ENCODE assay signal across 18 mouse cellular contexts in genomic region chr8:99393908-99394307, GRCm38 (mm10). TPM values are rescaled to one million over a fixed set of nuclear protein-coding genes. Genes with fewer than 3 reads are reported as not detected.
A peak's percentile ranks its signal among the peaks of the same experiment; 100 is the strongest.
DNase-seq lines count a peak whose midpoint lies in the region; ATAC-seq lines count a peak whose summit lies in the region.
"Had no signal": no experiment of that assay in that cellular context is flagged by ENCODE, and none has a peak within 500 bp of the region (broad histone marks: within the 10 kb centered on the region; RNA-seq: fewer than 3 reads in every experiment).

No protein-coding gene starts in this region.

- 0 out of 2 replicates have a peak overlapping the region, but pooled peaks have one; percentile 50 for H3K27ac ChIP-seq in heart, embryonic 11.5 days (ENCODE audit: low read depth, low read length)
- H3K27ac ChIP-seq: kidney, embryonic 15.5 days; macrophage; midbrain, embryonic 13.5 days had no signal

- no peak for DNase-seq in heart, postnatal 14 days
- DNase-seq in left cerebral cortex, postnatal 4 days, result peak; percentile 61
- DNase-seq in left cerebral cortex, postnatal 25 days (ENCODE audit: low spot score in 2 of 2), result no peak
- peak; percentile 79 for DNase-seq in cerebellum, adult 9-11 months
- no peak for DNase-seq in lung, postnatal 14 days
- DNase-seq: adrenal gland, adult 2 months; B cell, adult 2 months; gastrocnemius, postnatal 25 days; heart, postnatal 36 days; lung, adult 2 months; thymus, postnatal 4 days had no signal

- 75% methylated on average over 4 of the region's 4 CpGs for WGBS in heart, embryonic 11.5 days (ENCODE audit: insufficient replicate concordance)

- no peaks in the 10 kb centered on the region for H3K9me3 ChIP-seq in heart, embryonic 11.5 days (replicated peaks; ENCODE audit: control insufficient read depth, low read length)
- H3K9me3 ChIP-seq: kidney, embryonic 15.5 days; midbrain, embryonic 13.5 days had no signal

- H3K4me2 ChIP-seq in heart, embryonic 11.5 days, result no peak overlapping the region
- H3K4me2 ChIP-seq: kidney, embryonic 15.5 days; midbrain, embryonic 13.5 days had no signal

- H3K4me3 ChIP-seq in heart, embryonic 11.5 days (ENCODE audit: low read depth, low read length), result no peak overlapping the region
- H3K4me3 ChIP-seq: kidney, embryonic 15.5 days; midbrain, embryonic 13.5 days had no signal

- no peak for ATAC-seq in heart, embryonic 11.5 days (replicated peaks; ENCODE audit: insufficient number of reproducible peaks, low FRiP score, low TSS enrichment)
- no peak for ATAC-seq in CD4-positive, CD25-positive, alpha-beta regulatory T cell, adult 4 months
- ATAC-seq: midbrain, embryonic 13.5 days had no signal

- no peaks in the 10 kb centered on the region for H3K27me3 ChIP-seq in heart, embryonic 11.5 days (ENCODE audit: control insufficient read depth, insufficient read depth, low read length)
- H3K27me3 ChIP-seq: kidney, embryonic 15.5 days; midbrain, embryonic 13.5 days had no signal

- intact Hi-C loops in heart, postnatal 14 days (cut with DNase I), result no loop called here
- intact Hi-C loops in left cerebral cortex, postnatal 4 days (cut with DNase I), result no loop called here
- intact Hi-C loops in left cerebral cortex, postnatal 25 days (cut with DNase I), result no loop called here

- H3K9ac ChIP-seq in heart, embryonic 11.5 days (ENCODE audit: low read depth, low read length), result no peak overlapping the region
- H3K9ac ChIP-seq: kidney, embryonic 15.5 days; midbrain, embryonic 13.5 days had no signal

- no peaks in the 10 kb centered on the region for H3K4me1 ChIP-seq in heart, embryonic 11.5 days (ENCODE audit: control insufficient read depth, insufficient read depth, low read length)
- H3K4me1 ChIP-seq: kidney, embryonic 15.5 days had no signal

- H3K36me3 ChIP-seq in heart, embryonic 11.5 days (ENCODE audit: control insufficient read depth, insufficient read depth, low read length), result no peaks in the 10 kb centered on the region
- H3K36me3 ChIP-seq: kidney, embryonic 15.5 days had no signal

RNA-seq across cellular contexts. Expression of gene Cdh8, which starts 22.4 kb away (rescaled TPM):
- 0.90 and 0.94 TPM in 2 replicates for polyA plus RNA-seq in heart, embryonic 11.5 days (2014; fragmentation: Nextera tagmentation; extraction: Ambion mirVana)
- under 1 TPM; 0.32 to 0.33 TPM for total RNA-seq in heart, postnatal 14 days (2021)
- total RNA-seq in left cerebral cortex, postnatal 4 days (2021), result 100 to 1,000 TPM in 1 of 2 experiments, 10 to 100 TPM in 1; 96.0 to 110 TPM
- 10 to 100 TPM; 49.0 to 49.7 TPM for total RNA-seq in left cerebral cortex, postnatal 25 days (2021)
- polyA plus RNA-seq in CD4-positive, CD25-positive, alpha-beta regulatory T cell, adult 4 months (2017; shearing (Covaris generic)), result not detected
- total RNA-seq: adrenal gland, adult 2 months; gastrocnemius, postnatal 25 days; liver, adult 2 months had no signal
- polyA plus RNA-seq: adrenal gland, adult 2 months; liver, adult 2 months; lung, adult 2 months; macrophage; testis, adult 2 months had no signal

Comparison
In these comparisons a context has a peak if more than half of its experiments do, and no peak if none do; other contexts are left out.
1. DNase-seq: peak in left cerebral cortex, postnatal 4 days (single experiment) and cerebellum, adult 9-11 months (single experiment); none in heart, postnatal 14 days (0 of 2), left cerebral cortex, postnatal 25 days (0 of 2) and lung, postnatal 14 days (single experiment).
2. RNA of gene Cdh8, which starts 22.4 kb away (total RNA-seq): 96.0 to 110 TPM in left cerebral cortex, postnatal 4 days and 49.0 to 49.7 TPM in left cerebral cortex, postnatal 25 days; 0.32 to 0.33 TPM in heart, postnatal 14 days; every median in the first group is over 10 times any median in the second.